Mouse (Mus musculus) spleen, adult 18-20 months (tissue): Measurements from ENCODE around the gene Ablim2.

Source experiments
- DNase-seq, 2 experiments: peaks; one replicate each; pipeline ENCODE4 v3.0.0; 2022; ENCODE audit warnings: mixed read lengths in 2 of 2

The Ablim2 gene

DNA sequence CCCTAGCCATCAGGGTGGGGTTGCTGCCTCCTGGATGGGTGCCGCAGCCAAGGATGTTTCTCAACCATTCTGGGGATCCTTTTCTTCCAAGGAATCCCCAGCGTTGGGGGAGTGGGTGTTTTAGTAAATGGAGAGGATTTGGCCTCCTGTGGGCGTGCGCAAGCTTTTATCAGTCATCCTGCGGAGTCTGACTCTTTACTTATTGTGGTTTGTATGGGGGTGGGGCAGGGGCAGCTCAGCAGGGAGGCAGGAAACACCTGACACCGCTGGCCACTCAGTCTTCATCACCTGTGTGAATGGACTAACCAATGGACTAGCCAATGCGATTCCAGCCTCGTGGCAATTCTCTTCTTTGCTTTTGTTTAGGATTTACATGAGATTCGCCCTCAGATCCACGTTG lies 17.0 kb upstream of the Ablim2 start:
- DNase-seq = no peak

- DNase-seq = no peak
Measured at GRCm38 (mm10) chr5:35741225-35741820, 16.4 kb upstream of the Ablim2 start.

DNA sequence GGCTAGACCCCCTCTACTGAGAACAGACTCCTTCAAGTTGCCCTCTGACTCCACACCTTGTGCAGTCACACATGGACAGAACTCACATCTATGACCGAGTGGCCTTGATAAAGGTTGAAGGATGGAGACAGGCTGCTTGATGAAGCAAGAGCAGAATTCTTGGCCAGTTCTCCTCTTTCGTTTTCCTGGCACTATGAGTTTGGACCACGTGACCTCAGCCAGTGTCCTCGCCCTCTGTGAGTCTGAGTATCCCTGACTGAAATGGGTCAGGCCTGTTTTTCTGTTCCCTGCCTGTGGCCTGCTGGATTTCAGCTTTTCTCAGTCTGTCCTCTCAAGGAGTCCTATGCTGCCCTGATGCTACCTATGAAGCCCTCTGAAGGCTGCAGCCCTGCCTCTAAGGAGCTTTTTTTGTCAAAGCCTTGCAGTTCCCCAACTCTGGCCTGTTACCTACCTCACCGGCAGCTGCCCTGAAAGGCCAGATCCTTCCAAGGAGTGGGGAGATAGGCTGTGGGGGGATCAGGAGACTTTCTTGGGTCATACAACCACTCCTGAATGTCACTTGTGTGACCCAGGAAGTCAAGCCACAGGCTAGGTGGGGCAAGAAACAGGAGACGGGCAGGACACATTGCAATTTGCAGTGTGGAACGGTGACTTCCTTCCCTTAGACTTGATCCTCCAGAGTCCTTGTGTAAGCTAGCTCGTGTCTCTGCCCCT lies 14.3 kb upstream of the Ablim2 start:
- no peak for DNase-seq

GRCm38 (mm10) chr5:35743990-35744722 lies 13.5 kb upstream of the Ablim2 start:
- DNase-seq = no peak

DNA sequence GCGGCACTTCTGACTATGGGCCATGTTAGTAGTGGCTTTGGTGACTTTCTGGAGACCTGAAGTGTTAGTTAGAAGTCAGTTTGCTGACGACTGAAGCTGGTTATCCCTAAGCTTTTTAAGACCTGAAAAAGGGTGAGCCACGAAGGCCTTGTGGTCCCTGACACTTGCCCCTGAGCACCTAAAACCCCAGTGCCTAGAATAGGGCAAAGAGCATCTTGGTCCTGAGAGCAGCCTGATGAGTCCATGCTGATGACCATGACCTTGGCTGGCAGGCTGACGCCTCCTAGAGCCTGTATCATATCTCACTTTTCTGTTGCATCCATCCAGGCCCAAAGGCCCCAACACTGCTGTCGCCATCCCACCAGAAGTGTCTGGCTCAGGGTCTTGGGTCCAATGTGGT lies 12.3 kb upstream of the Ablim2 start:
- DNase-seq = no peak

GRCm38 (mm10) chr5:35746910-35747309 lies 10.8 kb upstream of the Ablim2 start:
- DNase-seq = peak; percentile 41 to 77

DNA sequence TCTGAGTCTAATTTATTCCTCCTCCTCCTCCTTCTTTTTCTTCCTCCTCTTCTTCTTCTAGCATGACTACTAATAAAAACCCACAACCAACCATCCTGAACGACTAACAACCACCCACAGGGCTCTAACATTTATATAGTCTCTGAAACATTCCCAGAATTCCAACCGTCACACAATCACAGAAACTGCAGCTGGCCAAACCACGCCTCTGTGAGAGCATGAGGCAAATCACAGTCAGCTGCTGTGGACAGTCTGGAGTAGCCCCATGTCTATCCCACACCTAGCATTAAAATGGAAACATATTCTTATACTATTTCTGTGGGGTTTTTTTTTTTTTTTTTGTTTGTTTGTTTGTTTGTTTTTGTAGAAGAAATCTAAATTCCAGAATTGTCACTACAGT lies 8.3 kb upstream of the Ablim2 start:
- no peak for DNase-seq

- no peak for DNase-seq
Measured at GRCm38 (mm10) chr5:35750026-35750425, 7.7 kb upstream of the Ablim2 start.

GRCm38 (mm10) chr5:35751016-35751415 lies 6.7 kb upstream of the Ablim2 start:
- no peak for DNase-seq

DNA sequence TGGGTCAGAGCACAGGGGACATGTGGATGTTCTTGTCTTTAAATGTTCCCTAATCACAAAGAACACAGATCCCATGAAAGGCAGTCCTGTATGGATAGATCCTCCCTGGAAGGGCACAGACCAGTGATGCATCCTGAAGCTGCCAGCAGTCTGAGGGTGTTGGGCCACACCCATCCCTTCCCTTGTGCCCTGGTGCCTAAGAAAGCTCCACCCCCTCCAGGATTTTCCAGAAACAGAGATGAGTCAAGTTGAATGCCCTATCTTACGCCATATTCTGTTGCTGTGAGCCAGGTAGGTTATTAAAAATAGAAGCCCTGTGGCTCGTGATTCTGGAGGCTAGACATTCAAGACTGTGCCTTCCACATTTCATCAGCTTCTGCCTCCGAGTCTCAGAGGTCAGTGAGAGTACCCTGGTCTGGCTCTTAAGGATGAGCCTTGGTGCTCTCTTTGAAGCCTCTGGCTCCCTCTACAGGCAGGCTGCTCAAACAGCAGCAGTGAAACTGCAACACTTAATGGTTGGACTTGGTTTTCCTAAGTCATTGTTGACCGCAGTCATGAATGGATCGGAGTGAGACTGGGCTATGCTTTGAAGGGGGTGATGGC lies 2.4 kb upstream of the Ablim2 start:
- DNase-seq = peak; percentile 23 to 53

DNA sequence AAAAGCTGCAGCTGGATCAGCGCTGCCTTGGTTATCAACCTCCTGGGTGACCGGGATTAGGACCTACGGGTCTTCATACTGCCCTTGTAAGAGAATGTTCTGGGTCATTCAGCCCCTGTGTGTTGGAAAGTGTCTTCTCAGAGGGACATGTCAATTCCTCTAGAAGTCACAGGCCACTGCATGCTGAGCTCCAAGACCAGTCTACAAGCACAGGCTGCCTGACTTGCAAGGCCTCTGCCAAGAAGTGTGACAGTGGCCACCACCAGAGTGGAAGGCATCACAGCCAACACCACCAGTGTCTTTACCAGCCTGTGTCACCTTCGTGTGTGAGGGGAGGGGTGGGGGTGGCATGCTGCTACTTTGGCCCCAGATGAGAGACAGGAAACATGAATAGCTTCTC lies 1.7 kb upstream of the Ablim2 start:
- no peak for DNase-seq

DNA sequence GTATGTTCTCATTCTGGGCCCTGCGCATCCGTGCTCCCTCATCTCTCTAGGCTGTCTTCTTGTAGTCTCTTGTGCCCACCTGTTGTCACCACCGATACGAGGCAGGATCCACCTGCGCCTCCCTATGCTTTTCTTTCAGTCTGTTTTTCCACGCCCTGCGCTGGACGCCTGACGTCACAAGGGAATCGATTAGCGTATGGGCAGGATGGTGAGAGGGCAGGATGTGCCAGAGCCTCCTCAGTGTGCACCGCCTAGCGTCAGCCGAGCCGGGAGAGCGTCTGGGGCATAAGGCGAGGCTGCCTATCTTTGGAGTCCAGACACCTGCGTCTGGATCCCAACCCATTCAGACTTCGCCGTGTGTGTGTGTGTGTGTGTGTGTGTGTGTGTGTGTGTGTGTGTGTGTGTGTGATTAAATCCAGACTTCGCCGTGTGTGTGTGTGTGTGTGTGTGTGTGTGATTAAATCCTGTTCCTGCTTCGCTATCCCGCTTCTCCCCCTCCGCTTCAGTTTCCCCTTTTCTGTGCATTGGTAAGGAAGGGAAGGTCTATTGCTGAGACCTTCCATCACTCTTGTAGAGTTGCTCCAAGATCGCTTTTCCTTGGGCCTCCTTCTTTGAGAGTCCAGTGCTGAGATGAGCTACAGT lies 562 bp upstream of the Ablim2 start:
- DNase-seq = peak; percentile 30 to 38

GRCm38 (mm10) chr5:35758081-35759053 lies 687 bp downstream of the Ablim2 start:
- DNase-seq = no peak

- no peak for DNase-seq
Measured at GRCm38 (mm10) chr5:35761323-35761722, 3.6 kb downstream of the Ablim2 start.

DNA sequence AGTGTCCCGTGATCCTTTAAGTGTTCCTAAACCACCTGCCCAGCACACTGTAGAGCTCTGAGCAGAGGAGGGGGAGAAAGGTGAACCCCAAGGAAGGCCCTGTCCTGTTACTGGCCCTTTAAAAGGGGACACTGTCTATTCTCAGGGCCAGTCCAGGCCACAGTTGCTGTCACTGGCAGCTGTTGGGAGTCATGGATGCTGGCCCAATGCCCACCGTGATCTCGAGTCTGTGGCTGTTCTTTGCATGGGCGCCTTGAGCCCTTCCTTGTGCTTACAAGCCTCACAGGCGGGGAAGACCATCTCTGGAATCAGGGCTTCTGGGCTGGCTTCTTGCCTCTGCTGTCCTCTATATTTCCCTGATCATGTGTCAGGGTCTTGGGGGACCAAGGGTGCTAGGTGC lies 4.7 kb downstream of the Ablim2 start:
- no peak for DNase-seq

- no peak for DNase-seq
Measured at GRCm38 (mm10) chr5:35762850-35763249, 5.2 kb downstream of the Ablim2 start.

DNA sequence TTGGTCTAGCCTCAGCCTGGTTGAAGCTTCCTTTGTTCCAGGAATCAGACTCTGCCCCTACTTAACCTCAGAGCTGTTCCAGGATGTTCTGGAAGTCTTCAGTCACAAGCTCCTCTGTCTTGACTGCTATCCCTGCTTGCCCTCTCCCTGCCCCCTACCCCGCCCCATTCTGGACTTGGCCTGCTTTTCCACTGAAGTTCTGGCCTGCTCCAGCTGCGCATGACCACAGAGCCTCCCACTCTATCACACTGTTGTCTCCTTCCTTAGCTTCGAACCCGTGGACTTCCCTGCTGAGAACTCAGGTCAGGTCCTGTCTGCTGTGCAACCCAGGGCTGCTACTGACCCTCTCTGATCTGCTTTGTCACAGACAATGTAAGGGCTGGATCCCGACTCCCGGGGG lies 8.2 kb downstream of the Ablim2 start:
- DNase-seq = no peak

DNA sequence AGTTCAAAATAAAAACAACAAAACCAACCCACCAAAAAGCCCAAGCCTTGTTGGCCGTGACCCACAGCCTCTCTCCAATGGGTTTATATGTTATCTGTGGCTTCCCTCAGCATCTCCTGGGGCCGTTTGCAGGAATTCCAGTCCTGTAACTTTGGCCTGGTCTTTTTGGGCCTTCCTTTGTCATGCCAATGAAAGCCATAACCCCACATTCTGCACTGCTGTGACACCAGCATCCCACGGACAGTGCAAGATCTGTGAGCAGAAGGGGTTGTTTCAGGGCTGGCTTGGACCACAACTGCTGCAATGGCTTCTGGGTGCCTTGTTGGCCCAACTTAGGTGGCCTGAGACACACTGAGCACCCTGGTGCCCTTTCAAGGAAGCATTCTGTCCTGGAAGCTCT lies 10.8 kb downstream of the Ablim2 start:
- no peak for DNase-seq

DNA sequence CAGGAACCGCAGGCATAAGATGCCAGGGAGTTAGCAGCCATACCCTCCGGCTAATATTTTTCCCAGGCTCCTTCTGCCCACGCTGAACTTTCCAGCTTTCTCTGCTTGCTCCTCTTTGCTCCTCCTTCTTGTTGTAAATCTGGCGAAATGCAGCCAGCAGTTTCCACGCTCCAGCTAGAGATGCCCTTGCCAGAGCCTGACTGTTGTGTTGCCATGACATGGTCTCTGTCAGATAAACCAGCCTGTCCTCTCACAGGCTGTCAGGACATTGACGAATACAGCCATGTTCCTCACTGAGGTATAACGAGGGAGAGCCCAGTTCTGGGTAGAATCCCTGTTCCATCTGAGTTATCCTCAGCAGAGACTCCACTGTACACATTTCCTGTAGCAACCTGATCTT lies 11.3 kb downstream of the Ablim2 start:
- DNase-seq = no peak

DNA sequence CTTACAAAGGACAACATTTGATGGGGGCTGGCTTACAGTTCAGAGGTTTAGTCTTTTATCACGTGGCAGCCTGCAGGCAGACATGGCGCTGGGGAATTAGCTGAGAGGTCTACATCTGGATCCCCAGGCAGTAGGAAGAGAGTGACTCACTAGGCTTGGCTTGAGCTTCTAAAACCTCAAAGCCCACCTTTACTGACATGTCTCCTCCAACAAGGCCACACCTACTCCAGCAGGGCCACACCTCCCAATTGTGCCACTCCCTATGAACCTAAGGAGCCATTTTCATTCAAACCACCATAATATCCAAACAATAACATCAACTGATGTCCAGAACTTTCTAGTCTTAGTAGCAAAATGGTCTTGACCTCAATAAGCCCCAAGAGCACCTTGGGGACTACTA lies 12.6 kb downstream of the Ablim2 start:
- no peak for DNase-seq

- DNase-seq = no peak
Measured at GRCm38 (mm10) chr5:35770891-35771663, 13.4 kb downstream of the Ablim2 start.
